Mouse (Mus musculus): ENCODE measurements around the gene Fam189a2.

The Fam189a2 gene

DNA sequence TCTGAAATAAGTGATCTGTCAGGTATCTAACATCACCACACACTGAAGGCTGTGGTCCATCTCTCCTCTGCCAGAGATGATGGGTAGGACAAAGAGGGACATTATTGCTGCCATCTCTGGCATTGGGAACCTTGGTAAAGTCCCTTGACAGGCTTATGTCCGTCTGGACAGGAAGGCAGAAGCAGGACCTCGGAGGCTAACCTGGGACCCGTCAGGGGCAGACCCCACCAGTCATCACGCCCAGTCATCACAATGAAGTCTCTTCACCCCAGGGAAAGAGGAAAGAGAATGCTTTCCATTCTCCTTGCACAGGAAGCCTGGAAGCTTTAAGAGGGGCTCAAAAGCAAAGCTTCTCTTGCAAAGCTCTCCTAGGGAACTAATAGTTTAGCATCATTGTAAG lies 82.9 kb downstream of the Fam189a2 start:
- no peak for DNase-seq (ENCODE audit: extremely low read depth, low read depth, low spot score)

DNA sequence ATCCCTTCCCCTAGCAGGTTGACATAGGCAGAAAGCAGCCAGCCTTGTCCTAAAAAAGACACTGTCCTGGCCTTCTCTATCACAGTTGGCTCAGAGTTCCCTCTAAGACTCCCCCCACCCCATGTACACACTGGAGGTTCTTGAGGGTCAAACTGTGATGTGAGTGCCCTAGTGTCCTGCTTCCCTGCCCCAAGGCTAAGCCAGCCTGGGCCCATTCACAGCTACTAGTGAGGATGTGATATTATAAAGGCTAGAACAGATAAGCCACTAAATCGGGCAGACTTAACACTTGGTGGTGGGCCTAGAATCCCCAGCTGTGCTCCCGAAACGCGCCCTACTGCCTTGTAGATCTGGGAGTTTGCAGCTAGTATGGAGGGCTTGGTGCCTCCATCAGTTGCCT lies 84.1 kb downstream of the Fam189a2 start:
- DNase-seq (ENCODE audit: extremely low read depth, low read depth, low spot score), result no peak

DNA sequence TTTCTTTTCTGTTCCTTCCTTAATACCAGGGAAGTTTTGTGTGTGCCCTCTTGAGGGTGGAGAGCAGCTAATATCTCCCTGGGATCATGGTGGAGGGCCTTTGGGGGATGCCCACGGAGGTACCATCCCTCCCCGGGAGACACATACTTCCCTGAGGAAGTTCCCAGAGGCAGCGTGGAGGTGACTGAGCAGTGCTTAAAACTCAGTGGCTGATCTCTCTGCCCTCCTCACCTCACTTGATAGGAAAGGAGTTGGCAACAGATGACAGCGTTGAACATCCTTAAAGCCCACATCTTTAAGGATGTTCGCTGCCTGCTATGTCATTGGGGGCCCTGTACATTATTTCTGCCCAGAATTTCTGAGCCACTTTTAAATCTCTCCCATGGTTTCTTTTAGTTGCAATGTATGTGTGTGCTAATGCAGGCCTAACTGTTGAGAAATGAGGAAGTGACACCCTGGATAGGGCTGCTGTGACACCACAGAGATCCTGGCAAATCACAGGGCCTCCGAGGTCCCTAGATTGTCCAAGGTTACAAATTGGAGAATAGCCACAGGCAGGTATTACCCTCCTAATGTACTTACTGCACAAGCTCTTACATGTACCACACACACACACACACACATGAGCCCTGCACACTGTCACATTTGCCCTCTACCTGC lies 84.7 kb downstream of the Fam189a2 start:
- no peak for DNase-seq (ENCODE audit: extremely low read depth, low read depth, low spot score)

DNA sequence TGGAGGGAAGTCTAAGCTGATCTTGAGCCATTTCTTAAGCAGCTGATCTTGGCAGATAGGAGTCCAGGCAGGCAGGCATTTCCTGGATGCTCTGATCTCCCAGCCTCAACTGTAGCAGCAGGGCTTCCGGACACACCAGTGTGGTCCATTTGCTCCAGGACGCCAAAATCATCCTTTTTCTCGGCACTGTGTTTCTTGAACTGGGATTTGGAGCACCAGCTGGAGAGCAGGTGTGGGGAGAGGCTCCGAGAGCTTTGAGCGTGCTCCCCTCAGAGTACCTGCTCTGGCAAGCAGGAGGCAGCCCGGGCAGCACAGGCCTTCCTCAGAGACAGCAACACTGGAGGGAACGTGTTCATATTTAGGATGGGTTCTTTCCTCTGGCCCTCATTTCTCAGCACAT lies 87.9 kb downstream of the Fam189a2 start:
- no peak for DNase-seq (ENCODE audit: extremely low read depth, low read depth, low spot score)

DNA sequence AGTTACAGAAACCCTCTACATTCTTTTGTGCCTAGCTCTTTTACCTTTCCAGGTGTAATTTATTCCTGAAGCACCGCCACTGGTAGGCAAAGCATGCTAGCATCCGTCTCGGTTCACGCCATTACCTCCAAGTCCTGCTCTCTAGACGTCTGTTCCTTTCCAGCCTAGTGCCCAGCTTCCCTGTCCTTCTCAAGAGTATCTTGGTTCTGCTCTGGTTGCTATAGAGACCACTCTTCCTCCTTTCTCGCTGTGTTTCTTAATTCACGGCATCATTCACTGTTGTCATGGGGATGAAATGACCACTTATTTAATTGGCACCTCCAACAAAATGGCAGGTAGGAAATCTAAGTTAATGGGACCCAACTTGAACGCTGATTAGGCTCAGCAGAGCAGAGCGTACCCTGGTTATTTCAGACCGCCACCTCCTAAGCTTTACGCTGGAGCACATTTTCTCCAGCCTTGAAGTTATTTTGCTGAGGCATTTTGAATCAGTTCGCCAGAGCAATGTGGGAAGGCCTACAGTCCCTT lies 89.3 kb downstream of the Fam189a2 start:
- no peak for DNase-seq (ENCODE audit: extremely low read depth, low read depth, low spot score)

DNA sequence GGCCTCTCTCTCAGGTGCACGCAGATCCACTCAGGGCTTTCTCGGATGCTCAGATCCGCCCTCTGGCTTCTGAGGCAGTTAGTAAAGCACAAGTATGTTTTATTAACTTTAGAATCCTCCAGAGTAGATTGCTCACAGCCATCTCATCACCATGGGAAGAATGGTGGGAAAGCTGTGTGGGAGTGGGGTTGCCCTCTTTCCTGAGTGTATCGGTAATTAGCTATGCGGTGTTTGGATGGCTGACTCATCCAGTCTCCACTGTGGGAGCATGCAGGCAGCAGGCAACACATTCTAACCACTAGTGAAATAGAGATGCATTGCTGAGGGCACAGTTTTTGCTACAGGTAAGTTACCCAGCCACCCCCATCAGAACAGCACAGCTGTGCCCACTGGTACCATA lies 100.0 kb downstream of the Fam189a2 start:
- no peak for DNase-seq (ENCODE audit: extremely low read depth, low read depth, low spot score)

DNA sequence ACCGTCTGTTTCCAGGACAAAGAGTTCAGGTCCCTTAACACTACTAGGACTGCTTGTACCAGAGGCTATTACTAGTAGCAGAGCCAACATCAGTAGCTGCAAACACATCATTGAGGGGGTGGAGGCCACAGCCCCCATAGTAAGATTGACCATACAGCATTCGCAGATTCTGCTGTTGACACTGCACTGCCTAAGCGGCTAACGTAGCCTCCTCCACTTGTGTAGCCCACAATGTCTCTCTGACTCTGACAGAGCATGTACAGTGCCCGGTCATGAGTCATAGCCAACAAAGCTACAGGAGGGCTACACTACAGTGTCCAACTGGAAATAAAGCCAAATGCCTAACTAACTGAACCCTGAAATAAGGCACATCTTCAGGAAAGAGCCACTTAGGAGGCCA lies 105.3 kb downstream of the Fam189a2 start:
- DNase-seq (ENCODE audit: extremely low read depth, low read depth, low spot score), result no peak

DNA sequence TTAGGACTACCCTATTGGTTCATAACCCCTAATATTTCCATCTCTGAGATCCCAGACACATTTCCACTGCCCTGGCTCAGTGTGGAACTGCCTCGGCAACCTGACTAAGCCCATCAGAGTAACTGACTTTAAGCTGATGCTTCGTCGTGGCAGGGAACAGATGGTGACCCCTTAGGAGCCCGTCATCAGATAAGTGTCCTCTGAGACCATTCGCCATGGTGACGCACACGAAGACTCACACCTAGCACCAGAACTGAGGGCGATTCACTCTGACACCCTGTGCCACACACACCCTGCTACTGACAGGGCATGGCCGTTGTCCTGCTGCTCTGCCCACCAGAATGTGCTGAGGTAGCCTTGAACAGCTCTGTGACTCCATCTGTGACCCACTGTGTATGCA lies 106.0 kb downstream of the Fam189a2 start:
- DNase-seq (ENCODE audit: extremely low read depth, low read depth, low spot score), result no peak

DNA sequence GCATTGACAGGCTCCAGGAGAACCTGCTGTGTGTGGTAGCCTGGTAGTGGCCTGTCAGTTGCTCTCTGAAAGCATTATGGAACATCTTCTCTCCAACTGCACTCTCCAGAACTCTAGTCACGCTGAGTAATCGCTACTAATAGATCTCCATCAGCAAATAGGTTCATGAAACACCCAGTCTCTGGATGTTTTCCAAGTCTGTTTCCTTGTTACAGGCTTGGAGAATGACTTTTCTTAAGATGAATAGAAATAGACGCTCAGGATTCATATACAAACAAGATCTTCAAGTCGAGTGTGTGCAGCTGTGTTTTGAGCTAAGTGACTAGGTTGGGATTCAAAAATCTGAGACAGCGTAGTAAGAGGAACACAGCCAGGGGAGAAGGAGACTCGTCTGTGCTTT lies 106.8 kb downstream of the Fam189a2 start:
- no peak for DNase-seq (ENCODE audit: extremely low read depth, low read depth, low spot score)
